Mouse (Mus musculus): ENCODE measurements around the gene Gmds.
A peak's percentile ranks its signal among the peaks of the same experiment; 100 is the strongest.

Gene Gmds

DNA sequence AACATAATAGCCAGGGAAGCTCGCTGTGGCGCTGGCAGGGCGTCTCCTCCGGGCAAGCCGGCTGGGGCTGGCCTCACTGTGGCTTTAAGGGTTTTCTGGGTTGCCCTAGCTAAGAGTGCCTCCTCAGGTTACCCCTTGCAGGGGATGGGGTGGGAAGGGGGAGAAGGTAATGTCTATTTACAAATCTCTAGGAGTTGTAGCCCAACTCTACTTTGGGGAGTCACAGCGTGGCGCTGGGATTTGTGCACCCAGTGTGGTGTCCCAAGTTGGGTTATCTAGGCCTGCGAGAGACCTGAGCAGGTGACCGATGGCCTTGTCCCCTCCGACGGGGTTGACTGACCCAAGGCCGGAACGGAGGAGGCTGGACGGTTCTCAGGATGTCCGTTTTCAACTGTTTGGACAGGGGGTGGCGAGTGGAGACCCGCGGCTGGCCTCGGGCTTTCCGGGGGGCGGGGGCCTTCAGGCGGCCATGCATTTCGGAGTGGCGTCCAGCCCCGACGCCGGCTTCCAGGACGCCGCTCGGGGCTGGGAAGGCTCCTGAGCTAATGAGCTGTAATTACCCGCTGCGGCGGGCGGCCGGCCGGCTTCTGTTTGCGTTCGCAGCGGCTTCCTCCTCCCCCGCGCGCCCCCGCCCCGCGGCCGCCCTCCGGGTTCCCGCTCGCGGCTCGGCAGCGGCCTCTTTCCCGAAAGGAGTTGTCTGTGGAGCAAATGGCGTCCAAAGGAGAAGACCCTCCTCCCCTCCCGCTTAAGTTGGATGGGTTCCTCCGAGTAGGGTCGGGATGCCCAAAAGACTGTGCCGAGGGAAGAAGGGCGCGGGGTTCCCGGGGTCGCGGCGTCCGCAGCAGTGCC is 527.6 kb downstream of the Gmds start:
- peak; percentile 75 for DNase-seq (ENCODE audit: low spot score)

DNA sequence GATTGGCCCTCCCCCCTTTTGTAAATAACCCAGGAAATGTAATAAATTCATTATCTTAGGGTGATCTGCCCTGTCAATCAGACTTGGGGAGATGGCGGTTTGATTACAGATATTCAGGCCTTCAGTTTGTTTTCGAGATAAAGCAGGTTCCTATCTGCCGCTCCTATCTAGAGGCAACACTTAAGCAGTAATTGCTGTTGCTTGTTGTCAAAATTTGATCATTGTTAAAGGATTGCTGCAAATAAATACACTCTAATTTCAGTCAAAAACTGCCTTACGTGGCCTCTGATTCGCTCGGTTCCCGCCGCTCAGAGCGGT is 528.2 kb downstream of the Gmds start:
- no peak for DNase-seq (ENCODE audit: low spot score)

DNA sequence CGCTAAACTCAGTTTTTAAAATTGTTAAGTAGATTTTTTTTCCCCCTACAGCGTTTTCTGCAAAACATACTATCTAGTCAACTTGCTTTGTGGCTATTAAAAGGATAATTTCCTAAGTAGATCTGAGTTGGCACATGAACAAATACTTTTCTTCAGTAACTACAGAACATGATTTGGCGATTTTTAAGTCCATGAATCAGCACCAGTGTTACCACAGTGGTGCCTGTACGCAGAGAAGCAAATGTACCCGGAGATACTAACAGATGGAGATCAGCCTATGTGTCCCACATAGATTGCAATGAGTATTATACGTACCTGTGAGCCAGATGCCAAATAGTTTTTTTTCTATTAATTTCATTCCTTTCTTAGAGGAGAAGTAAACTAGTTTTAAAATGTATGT is 528.8 kb downstream of the Gmds start:
- no peak for DNase-seq (ENCODE audit: low spot score)

DNA sequence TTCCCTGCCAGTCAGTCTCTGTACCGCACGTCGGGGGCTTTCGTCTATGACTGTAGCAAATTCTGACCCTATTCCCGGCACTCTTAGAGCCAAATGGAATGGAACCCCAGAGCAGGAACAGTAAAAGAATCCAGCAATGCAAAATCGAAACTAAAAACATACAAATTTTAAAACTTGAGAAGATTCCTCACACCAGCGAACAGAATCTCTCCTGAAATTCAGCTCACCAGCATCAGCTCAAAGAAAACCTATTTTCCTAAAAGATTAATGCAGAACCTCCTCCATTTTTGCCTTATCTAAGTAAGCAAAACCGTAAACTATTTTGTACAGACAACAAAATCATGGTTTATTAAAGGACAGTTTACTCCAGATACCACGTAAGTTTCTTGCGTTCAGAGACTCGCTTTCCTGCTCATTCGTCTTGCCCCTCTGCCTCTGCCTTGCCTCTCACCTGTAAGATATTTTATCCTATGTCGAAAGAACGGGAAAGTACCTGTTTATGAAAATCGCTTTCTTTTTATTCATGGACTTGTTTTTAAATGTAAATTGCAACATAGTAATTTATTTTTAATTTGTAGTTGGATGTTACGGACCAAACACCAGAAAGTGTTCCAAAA is 529.6 kb downstream of the Gmds start:
- peak; percentile 32 for DNase-seq (ENCODE audit: low spot score)

DNA sequence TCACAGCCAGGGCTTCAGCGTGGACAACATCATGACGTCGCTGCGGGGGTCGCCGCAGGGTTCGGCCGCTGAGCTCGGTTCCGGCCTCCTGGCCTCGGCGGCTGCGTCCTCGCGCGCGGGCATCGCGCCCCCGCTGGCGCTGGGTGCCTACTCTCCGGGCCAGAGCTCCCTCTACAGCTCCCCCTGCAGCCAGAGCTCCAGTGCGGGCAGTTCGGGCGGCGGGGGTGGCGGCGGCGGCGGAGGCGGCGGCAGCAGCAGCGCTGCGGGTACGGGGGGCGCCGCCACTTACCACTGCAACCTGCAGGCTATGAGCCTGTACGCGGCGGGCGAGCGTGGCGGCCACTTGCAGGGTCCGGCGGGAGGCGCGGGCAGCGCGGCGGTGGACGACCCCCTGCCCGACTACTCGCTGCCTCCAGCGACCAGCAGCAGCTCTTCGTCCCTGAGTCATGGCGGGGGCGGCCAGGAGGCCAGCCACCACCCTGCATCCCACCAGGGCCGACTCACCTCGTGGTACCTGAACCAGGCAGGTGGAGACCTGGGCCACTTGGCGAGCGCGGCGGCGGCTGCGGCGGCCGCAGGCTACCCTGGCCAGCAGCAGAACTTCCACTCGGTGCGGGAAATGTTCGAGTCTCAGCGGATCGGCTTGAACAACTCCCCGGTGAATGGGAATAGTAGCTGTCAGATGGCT is 530.3 kb downstream of the Gmds start:
- peak; percentile 52 for DNase-seq (ENCODE audit: low spot score)

DNA sequence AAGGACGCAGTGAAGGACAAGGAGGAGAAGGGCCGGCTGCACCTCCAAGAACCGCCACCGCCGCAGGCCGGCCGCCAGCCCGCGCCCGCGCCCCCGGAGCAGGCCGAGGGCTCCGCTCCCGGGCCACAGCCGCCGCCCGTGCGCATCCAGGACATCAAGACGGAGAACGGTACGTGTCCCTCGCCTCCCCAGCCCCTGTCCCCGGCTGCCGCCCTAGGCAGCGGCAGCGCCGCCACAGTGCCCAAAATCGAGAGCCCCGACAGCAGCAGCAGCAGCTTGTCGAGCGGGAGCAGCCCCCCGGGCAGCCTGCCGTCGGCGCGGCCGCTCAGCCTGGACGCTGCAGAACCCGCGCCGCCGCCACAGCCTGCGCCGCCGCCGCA is 530.8 kb downstream of the Gmds start:
- DNase-seq (ENCODE audit: low spot score) = no peak

DNA sequence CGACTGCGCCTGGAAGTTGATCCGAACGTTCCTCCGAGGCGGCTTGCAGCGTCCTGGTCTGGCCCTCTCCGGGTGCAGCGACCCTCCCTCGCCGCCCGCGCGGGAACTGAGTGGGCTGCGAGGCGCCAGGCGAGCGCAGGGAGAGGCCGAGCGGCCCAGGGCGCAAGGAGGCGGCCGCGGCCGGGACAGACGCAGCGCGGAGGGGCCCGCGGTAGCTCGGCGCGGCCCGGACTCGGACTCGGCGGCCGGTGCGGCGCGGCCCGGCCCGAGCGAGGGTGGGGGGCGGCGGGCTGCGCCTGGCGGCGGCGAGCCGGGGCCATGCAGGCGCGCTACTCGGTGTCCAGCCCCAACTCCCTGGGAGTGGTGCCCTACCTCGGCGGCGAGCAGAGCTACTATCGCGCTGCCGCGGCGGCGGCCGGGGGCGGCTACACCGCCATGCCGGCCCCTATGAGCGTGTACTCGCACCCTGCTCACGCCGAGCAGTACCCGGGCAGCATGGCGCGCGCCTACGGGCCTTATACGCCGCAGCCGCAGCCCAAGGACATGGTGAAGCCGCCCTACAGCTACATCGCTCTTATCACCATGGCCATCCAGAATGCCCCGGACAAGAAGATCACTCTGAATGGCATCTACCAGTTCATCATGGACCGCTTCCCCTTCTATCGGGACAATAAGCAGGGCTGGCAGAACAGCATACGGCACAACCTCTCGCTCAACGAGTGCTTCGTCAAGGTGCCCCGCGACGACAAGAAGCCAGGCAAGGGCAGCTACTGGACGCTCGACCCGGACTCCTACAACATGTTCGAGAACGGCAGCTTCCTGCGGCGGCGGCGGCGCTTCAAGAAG is 531.4 kb downstream of the Gmds start:
- peak; percentile 57 for DNase-seq (ENCODE audit: low spot score)

DNA sequence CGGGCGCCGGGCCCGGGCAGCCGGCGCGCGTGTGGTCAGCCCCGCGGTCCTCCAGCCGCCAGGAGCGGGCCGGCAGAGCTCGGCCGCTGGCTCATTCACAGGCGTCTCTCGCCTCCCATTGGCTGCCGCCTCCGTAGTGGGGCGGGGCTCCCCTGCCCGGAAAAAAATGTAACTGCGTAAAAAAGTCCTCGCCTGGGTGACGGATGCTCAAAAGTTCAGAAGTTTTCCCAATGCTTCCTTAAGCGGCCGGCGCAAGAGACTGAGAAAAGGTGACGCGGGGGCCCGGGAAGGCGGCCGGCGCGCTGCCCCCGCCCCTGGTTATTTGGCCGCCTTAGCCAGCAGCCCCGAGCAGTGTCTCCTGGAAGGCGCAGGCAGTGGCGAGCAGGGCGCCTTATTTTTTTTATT is 532.1 kb downstream of the Gmds start, which contains the start of gene Foxc1:
Gene Foxc1, plus strand, starts transcription at position 206 of the 405 bp plus-strand sequence.
- DNase-seq (ENCODE audit: low spot score) = peak; percentile 87

DNA sequence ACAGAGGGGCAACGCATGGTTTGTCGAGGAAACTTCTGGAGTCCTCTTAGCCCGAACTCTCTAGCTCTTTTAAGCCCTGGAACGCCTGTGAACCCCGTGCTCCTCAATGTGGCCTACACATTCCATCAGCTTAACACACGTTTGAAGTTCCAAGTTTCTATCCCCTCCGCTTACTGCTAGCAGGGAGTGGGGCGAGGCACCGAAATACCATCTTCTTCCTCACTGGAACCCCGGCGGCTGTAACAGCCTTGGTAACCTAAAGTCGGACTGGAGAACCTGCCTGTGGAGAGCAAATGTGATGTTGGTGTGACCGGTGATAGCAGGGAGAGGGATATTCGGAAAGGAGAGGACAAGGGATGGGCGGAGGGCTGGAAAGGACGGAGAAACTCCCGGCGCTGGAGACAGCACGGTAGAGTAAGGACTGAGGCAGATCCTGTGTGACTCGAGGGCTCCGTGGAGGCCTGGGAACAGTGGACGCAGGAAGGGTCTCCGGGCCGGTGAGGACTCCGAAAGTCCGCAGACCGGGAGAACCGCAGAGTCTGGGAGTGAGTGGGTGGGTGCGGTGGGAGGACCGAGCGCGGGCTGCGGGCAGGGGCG is 532.6 kb downstream of the Gmds start:
- DNase-seq (ENCODE audit: low spot score) = peak; percentile 64

DNA sequence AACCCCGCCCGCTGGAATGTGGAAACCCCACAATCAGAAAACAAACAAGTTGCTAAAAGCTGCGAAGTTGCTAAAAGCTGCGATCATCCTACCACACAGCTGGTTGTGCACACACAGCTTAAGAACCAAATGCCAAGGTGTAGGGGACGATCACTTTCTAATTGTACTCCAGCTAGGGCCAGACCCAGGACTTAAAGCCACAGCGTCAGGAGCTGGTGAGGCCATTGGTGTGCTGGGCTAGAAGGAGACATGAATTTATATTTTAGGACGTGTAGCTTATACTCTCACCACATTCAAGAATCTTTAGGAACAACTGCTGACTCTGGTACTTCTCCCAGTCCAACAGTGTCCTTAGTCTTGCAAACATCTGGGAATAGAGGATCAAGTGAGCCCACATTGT is 534.0 kb downstream of the Gmds start:
- DNase-seq (ENCODE audit: low spot score) = peak; percentile 51

DNA sequence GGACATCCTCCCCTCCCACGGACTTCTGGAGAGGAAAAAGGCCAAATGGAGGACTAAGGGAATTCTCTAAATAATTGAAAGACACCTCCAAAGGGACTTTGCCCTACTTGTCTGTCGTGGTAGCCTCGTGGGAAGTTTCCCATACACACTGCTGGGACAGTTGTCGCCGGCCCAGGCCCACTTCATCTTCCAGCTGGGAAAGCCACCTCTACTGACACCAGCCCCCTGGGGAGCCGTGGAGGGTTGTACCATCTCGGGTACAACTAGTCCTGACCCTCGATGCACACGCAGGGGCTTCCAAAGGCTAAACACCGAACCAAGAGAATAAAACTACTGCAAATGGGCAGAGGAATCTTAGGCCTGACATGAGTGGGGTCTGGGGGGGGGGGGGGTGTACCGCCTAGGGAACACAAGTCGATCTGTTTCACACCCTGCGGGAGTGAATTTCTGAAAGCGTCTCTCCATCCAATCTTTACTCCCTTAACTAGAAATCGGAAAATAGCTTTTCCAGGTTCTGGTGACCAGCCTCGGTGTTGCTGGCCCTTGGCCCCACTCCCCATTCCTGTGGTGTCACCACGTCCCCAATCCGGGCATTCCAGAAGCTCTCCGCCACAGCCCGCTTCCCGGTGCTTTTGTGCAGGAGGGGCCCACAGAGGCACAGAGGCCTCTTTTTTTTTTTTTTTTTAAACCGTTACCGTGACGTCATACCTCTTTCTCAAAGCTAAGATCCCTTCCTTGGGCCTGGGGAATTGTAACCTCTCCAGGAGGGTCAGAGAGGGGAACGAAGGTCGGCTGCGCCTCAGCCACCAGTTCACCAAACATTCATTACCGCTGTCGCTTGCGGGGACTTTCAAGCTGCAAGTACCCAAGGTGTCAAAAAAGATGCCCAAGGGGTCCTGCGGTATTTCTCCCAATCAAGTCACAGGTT is 535.1 kb downstream of the Gmds start:
- DNase-seq (ENCODE audit: low spot score) = peak; percentile 68

DNA sequence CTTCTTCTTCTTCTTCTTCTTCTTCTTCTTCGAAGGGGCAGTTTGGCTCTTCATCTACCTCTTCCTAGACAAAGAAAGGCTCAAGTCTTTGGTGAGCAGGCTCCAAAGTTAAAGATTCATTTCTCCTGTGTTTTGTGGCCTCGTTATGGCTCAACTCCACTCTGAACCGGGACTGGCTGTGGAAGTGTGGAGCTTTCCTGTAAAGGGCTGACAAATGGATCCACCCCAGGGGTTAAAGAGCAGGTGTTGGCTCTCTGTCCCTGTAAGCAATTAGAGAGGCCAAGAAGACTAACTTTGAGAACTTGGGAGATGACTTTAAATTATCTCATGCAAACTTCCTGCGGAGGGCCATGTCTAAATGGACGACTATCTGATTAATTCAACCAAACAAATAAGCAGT is 536.1 kb downstream of the Gmds start:
- DNase-seq (ENCODE audit: low spot score) = no peak

DNA sequence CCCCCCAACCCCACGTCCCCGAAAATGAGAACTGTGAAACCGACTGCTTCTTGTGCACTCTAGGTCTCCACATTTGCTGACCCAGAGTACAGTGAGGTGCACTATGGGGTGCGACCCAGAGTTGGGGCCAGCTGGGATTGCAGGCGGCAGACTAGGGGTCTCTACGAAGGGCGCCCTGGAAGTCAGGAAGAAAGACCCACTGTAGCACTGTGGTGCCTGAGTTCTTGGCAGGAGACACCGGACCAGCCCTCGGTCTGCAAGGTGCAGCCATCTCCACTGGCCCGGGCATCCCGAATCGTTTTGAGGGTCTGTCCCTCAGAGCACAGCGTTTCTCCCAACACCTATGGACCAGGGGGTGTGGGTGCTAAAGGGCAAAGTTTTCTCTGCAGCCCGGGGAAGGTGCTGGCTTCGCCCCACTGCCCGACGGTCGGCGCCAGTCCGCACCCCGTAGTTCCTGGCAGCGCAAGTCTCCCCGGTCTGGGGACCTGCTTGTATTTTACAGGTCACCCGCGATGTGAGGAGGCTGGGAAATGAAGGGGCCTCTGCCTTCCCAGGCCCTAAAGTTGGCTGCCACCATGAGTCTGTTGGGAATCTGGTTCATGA is 536.7 kb downstream of the Gmds start:
- no peak for DNase-seq (ENCODE audit: low spot score)

DNA sequence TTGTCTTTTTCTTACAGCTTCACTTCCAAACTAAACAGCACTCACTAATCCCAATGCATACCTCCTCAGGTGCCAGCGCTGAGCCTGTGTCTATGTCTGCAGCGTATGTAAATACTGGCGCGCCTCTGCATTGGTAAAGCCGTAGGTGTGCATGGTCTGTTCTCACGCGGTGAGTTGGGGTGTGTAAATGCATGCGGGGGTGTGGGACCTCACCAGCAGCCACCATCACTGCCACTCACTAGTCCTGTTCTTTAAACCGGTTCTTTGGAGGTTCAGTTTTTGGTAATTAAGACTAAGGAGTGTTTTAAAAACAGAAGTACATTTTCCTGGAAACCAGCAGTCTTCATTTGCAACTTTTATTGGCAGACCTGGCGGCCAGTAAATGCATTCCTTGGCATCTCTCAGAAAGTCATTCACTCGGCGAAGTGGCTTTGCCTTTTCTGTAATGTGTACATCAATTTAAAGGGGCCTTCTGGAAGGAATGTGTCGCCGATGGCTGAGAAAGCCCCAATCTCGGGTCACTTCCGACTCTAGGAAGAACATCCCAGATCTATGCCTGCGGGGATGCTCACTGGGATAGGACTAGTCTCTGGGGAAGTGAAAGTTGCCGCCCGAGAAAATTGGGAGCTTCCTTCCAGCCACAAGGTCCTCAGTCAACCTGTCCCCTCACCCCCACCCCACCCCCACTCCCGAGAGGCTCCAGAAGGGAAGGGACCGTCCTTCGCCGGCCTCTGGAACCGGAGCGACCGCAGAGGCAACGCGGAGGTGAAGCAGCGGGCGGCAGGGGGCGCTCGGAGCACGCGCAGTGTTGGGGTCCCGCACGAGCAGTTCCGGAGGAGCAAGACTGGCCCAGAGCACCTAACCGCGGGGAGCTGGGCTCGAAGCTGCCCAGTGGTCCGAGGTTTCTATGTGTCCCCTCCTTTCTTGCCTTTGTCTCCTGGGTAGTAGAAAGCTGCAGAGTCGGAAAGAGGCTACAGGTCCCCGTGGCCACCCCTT is 537.7 kb downstream of the Gmds start:
- DNase-seq (ENCODE audit: low spot score) = peak; percentile 94

DNA sequence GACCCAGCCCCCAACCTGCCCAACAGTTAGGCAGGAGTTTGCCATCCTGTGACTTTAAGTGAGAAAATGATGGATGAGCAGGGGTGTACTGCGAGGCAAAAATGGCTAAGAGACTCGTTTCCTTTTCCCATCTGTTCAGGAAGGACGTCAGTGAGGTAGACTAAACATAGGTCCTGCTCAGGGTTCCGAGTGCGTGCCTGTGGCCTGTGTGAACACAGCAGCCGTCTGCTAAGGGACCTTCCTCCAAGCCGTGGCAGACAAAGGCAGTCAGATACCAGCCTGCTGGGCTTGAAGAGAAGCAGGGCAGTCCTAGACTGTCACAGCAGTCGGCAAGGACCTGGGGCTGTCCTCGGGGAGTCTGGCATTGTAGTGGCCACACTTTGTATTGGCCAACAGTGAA is 540.5 kb downstream of the Gmds start:
- DNase-seq (ENCODE audit: low spot score) = no peak

DNA sequence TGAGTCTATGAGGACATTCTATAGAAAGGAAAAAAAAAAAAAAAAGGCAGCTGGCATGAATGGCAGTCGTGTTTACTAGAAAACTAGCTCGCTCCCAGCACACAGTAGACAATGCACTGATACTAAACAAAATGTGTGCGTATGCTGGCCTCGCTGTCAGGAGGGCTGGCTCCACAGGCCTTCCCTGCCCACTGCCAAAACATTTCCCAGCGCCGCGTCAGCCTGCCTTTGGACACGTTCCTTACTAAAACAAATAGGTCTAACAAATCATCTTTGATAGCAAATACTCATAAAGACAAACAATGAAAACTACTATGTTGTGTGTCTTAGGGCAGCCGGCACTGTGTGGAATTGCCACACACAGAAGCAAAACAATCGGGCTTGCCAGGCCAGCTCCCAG is 541.2 kb downstream of the Gmds start:
- no peak for DNase-seq (ENCODE audit: low spot score)

DNA sequence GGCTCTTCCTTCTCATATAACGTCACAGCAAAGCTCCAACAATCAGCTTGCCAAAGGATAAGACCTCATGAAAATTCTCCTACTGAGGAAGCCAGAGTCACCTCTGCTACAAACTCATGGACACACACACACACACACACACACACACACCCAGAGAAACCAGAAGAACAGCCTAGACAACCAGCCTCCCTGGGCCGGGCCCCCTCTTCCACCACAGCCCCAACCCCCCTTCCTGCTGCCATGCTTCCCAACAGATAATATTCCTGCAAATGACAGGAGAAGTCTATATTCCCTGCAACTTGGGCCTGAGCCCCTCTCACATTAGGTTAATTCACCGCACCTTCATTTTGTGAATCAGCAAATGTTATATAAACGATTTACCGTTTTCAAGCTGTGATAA is 545.4 kb downstream of the Gmds start:
- no peak for DNase-seq (ENCODE audit: low spot score)

DNA sequence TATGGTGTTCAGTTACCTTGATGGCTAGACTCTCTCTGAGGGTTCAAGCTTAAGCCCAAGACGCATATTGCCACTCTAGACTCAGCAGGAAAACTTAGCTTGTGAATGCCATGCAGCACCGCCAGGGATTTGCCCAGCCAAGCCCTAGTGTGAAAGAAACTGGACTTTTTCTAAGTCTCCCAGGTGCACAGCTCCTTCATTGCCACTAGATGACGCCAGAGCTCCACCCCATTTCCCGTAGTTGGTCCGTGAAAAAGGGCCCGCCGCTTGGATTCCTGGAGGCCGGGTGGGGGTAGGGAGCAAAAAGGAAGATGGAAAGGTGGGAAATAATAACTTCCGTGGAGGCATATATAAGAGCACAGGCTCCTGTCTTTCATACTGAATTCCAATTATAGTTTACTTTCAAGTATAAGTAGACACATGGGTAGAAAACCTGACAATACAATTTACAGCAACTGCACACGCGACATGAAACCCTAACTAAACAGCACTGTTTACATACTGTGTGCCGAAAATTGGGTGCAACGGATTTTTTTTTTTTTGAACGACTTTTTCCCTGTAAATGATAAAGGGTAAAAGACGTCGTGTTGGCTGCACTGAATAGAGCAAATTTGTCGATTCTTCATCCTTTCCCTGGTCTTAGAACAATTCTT is 545.9 kb downstream of the Gmds start:
- peak; percentile 82 for DNase-seq (ENCODE audit: low spot score)

DNA sequence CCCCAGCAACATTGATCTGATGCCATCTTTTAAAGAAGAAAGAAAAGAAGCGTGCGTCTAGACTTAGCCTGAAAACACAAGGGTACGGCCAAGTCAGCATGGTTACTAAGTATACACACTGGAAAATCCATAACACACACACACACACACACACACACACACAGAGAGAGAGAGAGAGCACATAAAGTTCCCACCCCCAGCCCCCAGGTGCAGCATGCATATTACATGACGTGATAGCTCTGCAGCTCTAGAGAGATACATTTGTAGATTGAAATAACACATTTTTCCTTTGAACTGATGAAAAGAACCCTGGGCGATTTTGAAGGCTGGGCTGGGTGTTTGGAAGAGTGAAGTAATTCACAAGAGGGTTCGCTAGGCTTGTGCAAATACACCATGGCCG is 553.8 kb downstream of the Gmds start:
- no peak for DNase-seq (ENCODE audit: low spot score)
